Comparison of ENCODE assay signal across 1 mouse cellular context in the genomic region with DNA sequence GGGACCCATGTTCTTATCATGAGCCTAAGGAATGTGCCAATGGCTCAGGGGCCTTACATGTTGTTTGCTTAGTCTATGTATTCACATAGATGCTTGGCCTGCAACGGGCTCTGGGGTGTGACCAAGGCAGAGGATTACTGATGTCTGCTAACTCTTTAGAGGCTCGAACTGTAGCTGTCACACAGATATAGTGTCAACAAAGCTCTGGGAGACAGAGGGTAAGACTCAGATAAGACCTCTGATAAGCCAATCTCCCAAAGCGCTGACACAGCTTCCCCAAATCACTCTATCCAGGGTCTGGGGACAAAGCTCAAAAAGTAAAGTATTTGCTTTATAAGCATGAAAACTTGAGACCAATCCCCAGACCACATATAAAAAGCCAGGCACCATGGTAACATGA.
TF ChIP-seq lines count a peak whose summit lies in the region.

No protein-coding gene starts in this region.

TF ChIP-seq in MEL, 35 proteins besides CTCF, POLR2A, EP300 and RAD21 (continued from another document):
- TF ChIP-seq RCOR1 (IDR thresholded peaks at IDR 0.05; ENCODE audit: low read depth, low read length) (peak; percentile 61), GATA1 (IDR thresholded peaks at IDR 0.05; ENCODE audit: low read depth, low read length) (peak; percentile 89), ZC3H11A (IDR thresholded peaks at IDR 0.05; ENCODE audit: low read depth, low read length) (no peak), USF1 (IDR thresholded peaks at IDR 0.05; ENCODE audit: low read depth, low read length) (no peak)
TF ChIP-seq in MEL: peak in this region for 6.
